17 mouse cellular contexts compared by ENCODE assay signal in the genomic region with DNA sequence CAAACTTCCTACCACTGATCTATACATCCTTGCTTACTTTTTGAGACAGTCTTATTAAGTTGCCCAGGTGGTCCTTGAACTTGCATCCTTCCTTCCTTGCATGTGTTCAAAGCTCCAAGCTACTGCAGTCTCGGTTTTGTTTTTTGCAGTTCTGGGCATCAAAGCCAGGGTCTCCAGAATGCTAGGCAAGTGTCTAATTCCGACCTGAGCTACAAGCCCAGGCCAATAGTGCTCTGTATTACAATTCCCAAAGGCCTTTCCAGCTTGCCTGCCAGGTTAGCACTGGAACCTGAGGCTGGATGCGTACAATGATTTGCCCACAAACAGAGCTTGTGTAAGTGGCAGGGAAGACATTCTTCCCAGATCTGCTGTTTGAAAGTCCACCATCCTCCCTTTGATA. TPM values are rescaled to one million over a fixed set of nuclear protein-coding genes. Genes with fewer than 3 reads are reported as not detected.
DNase-seq lines count a peak whose midpoint lies in the region; ATAC-seq and TF ChIP-seq lines count a peak whose summit lies in the region.
"Had no signal": no experiment of that assay in that cellular context is flagged by ENCODE, and none has a peak within 500 bp of the region (broad histone marks: within the 10 kb centered on the region; RNA-seq: fewer than 3 reads in every experiment).

No protein-coding gene starts in this region.

- DNase-seq in heart, embryonic 10.5 days (ENCODE audit: low spot score), result no peak
- no peak for DNase-seq in heart, postnatal 4 days
- no peak for DNase-seq in kidney, postnatal 0 days (ENCODE audit: low spot score)
- no peak for DNase-seq in kidney, adult 8-10 months
- DNase-seq in embryonic facial prominence, embryonic 14.5 days (ENCODE audit: low spot score), result no peak
- no peak for DNase-seq in ovary, postnatal 36 days (ENCODE audit: low spot score)
- DNase-seq in B cell, adult 2 months, result no peak
- DNase-seq: adrenal gland, postnatal 36 days; gastrocnemius, postnatal 25 days; kidney, postnatal 4 days; right cerebral cortex, postnatal 25 days; thymus, postnatal 4 days had no signal

- H3K4me2 ChIP-seq in kidney, postnatal 0 days (ENCODE audit: low read length), result no peak overlapping the region
- H3K4me2 ChIP-seq in embryonic facial prominence, embryonic 14.5 days (ENCODE audit: low read depth, low read length), result no peak overlapping the region
- H3K4me2 ChIP-seq in intestine, embryonic 16.5 days (ENCODE audit: low read depth, low read length), result no peak overlapping the region
- H3K4me2 ChIP-seq: hindbrain, embryonic 15.5 days; midbrain, embryonic 11.5 days had no signal

- WGBS in heart, embryonic 10.5 days, result 81% methylated on average over 3 of the region's 3 CpGs
- 83% methylated on average over 3 of the region's 3 CpGs for WGBS in kidney, postnatal 0 days
- WGBS in embryonic facial prominence, embryonic 14.5 days, result 70% methylated on average over 3 of the region's 3 CpGs
- 77% methylated on average over 3 of the region's 3 CpGs for WGBS in intestine, embryonic 16.5 days

- peak overlapping the region; percentile 92 for H3K27ac ChIP-seq in heart, embryonic 10.5 days
- 0 out of 2 replicates have a peak overlapping the region, but pooled peaks have one; percentile 89 for H3K27ac ChIP-seq in kidney, postnatal 0 days
- H3K27ac ChIP-seq in embryonic facial prominence, embryonic 14.5 days (replicated peaks; ENCODE audit: low read depth, low read length), result peak overlapping the region; percentile 17; the same call in 1 of the 2 replicates
- peak overlapping the region; percentile 99 for H3K27ac ChIP-seq in intestine, embryonic 16.5 days (ENCODE audit: low read length)

- H3K36me3 ChIP-seq in heart, embryonic 10.5 days, result peaks cover 4% of the 10 kb centered on the region; the same call in 1 of the 2 replicates
- H3K36me3 ChIP-seq in kidney, postnatal 0 days (ENCODE audit: insufficient read depth, low read length), result no peaks in the 10 kb centered on the region
- no peaks in the 10 kb centered on the region for H3K36me3 ChIP-seq in embryonic facial prominence, embryonic 14.5 days (ENCODE audit: control insufficient read depth, insufficient read depth, low read length)
- H3K36me3 ChIP-seq in intestine, embryonic 16.5 days (ENCODE audit: control insufficient read depth, insufficient read depth, low read length), result 0 out of 2 replicates have a peak, but pooled peaks cover 3% of the 10 kb centered on the region
- H3K36me3 ChIP-seq: hindbrain, embryonic 15.5 days had no signal

- no peak overlapping the region for H3K4me3 ChIP-seq in heart, embryonic 10.5 days
- no peak overlapping the region for H3K4me3 ChIP-seq in kidney, postnatal 0 days (replicated peaks; ENCODE audit: low read depth, low read length)
- no peak overlapping the region for H3K4me3 ChIP-seq in embryonic facial prominence, embryonic 14.5 days (ENCODE audit: low read depth, low read length)
- H3K4me3 ChIP-seq in intestine, embryonic 16.5 days (ENCODE audit: low read length), result no peak overlapping the region
- H3K4me3 ChIP-seq: hindbrain, embryonic 15.5 days had no signal

- peaks cover 91% of the 10 kb centered on the region for H3K4me1 ChIP-seq in heart, embryonic 10.5 days
- H3K4me1 ChIP-seq in kidney, postnatal 0 days (replicated peaks; ENCODE audit: insufficient read depth, low read length), result peaks cover 63% of the 10 kb centered on the region
- peaks cover 76% of the 10 kb centered on the region for H3K4me1 ChIP-seq in embryonic facial prominence, embryonic 14.5 days (ENCODE audit: control insufficient read depth, insufficient read depth, low read length)
- H3K4me1 ChIP-seq in intestine, embryonic 16.5 days (ENCODE audit: control insufficient read depth, insufficient read depth, low read length), result peaks cover 78% of the 10 kb centered on the region

- no peak for ATAC-seq in kidney, postnatal 0 days (replicated peaks; ENCODE audit: low FRiP score, low read depth)
- no peak for ATAC-seq in embryonic facial prominence, embryonic 14.5 days (ENCODE audit: low read depth)
- no peak for ATAC-seq in intestine, embryonic 16.5 days
- ATAC-seq: CD4-positive, CD25-positive, alpha-beta regulatory T cell, adult 4 months; forebrain, embryonic 16.5 days had no signal

- H3K9ac ChIP-seq in kidney, postnatal 0 days (ENCODE audit: low read depth, low read length), result no peak overlapping the region
- H3K9ac ChIP-seq in embryonic facial prominence, embryonic 14.5 days (ENCODE audit: low read depth, low read length), result no peak overlapping the region
- H3K9ac ChIP-seq in intestine, embryonic 16.5 days (ENCODE audit: low read depth, low read length), result no peak overlapping the region
- H3K9ac ChIP-seq: hindbrain, embryonic 15.5 days had no signal

- H3K9me3 ChIP-seq in heart, embryonic 10.5 days, result no peaks in the 10 kb centered on the region
- H3K9me3 ChIP-seq in kidney, postnatal 0 days (replicated peaks; ENCODE audit: low read length), result no peaks in the 10 kb centered on the region
- no peaks in the 10 kb centered on the region for H3K9me3 ChIP-seq in embryonic facial prominence, embryonic 14.5 days (ENCODE audit: control insufficient read depth, low read length)
- H3K9me3 ChIP-seq in intestine, embryonic 16.5 days (ENCODE audit: control insufficient read depth, low read length), result no peaks in the 10 kb centered on the region
- H3K9me3 ChIP-seq: hindbrain, embryonic 15.5 days had no signal

- TF ChIP-seq CTCF in kidney, postnatal 0 days (IDR thresholded peaks at IDR 0.05; ENCODE audit: low read depth), result no peak

- H3K27me3 ChIP-seq in heart, embryonic 10.5 days (ENCODE audit: insufficient read depth, poor library complexity, severe bottlenecking), result no peaks in the 10 kb centered on the region
- no peaks in the 10 kb centered on the region for H3K27me3 ChIP-seq in kidney, postnatal 0 days (ENCODE audit: insufficient read depth, low read length)
- no peaks in the 10 kb centered on the region for H3K27me3 ChIP-seq in embryonic facial prominence, embryonic 14.5 days (replicated peaks; ENCODE audit: control insufficient read depth, insufficient read depth, low read length)
- no peaks in the 10 kb centered on the region for H3K27me3 ChIP-seq in intestine, embryonic 16.5 days (replicated peaks; ENCODE audit: control insufficient read depth, insufficient read depth, low read length)
- H3K27me3 ChIP-seq: hindbrain, embryonic 15.5 days had no signal

RNA-seq across cellular contexts. Expression of a gene that starts 7.8 kb away (rescaled TPM):
- 2.5 and 3.7 TPM in 2 replicates for polyA plus RNA-seq in heart, embryonic 10.5 days (2016; fragmentation: Nextera tagmentation; extraction: Ambion mirVana)
- 1 to 10 TPM; 4.2 to 7.6 TPM for total RNA-seq in heart, postnatal 4 days (2021)
- 4.2 and 5.3 TPM in 2 replicates for polyA plus RNA-seq in kidney, postnatal 0 days (2015; fragmentation: Nextera tagmentation; extraction: Ambion mirVana)
- polyA plus RNA-seq in embryonic facial prominence, embryonic 14.5 days (2014; fragmentation: Nextera tagmentation; extraction: Ambion mirVana), result 5.6 and 7.6 TPM in 2 replicates
- polyA plus RNA-seq in intestine, embryonic 16.5 days (2015; fragmentation: Nextera tagmentation; extraction: Ambion mirVana), result 2.3 and 2.4 TPM in 2 replicates

RNA-seq across cellular contexts. Expression of a gene that starts 56.3 kb away (rescaled TPM):
- polyA plus RNA-seq in heart, embryonic 10.5 days (2016; fragmentation: Nextera tagmentation; extraction: Ambion mirVana), result 101 and 104 TPM in 2 replicates
- total RNA-seq in heart, postnatal 4 days (2021), result 10 to 100 TPM; 39.5 to 50.3 TPM
- 28.7 and 34.2 TPM in 2 replicates for polyA plus RNA-seq in kidney, postnatal 0 days (2015; fragmentation: Nextera tagmentation; extraction: Ambion mirVana)
- 53.4 and 65.0 TPM in 2 replicates for polyA plus RNA-seq in embryonic facial prominence, embryonic 14.5 days (2014; fragmentation: Nextera tagmentation; extraction: Ambion mirVana)
- 58.4 and 63.6 TPM in 2 replicates for polyA plus RNA-seq in intestine, embryonic 16.5 days (2015; fragmentation: Nextera tagmentation; extraction: Ambion mirVana)

Comparison
In these comparisons a context has a peak if more than half of its experiments do, and no peak if none do; other contexts are left out.
1. H3K27ac ChIP-seq: peak in every context shown above with its lines; median percentile 99 in intestine, embryonic 16.5 days; 92 in heart, embryonic 10.5 days; 89 in kidney, postnatal 0 days; 17 in embryonic facial prominence, embryonic 14.5 days.